Mouse (Mus musculus) brain, embryonic 14.5 days (tissue): Measurements from ENCODE around the gene Evx2.

Source experiments
- CTCF ChIP-seq: fragments of 200-500 bp; IDR thresholded peaks from 2 replicates; pipeline ENCODE4 v1.5.1; 2012; ENCODE audit warnings: inconsistent platforms, mild to moderate bottlenecking, moderate library complexity, borderline replicate concordance; ENCODE audit not compliant: insufficient read depth, insufficient read length; ENCODE audit errors: extremely low read depth
- POLR2A ChIP-seq: fragments of 200-500 bp; IDR thresholded peaks from 2 replicates; pipeline ENCODE4 v1.6.1; 2012; ENCODE audit warnings: mild to moderate bottlenecking, inconsistent platforms, borderline replicate concordance; ENCODE audit not compliant: poor library complexity, insufficient read depth, insufficient read length, severe bottlenecking; ENCODE audit errors: extremely low read depth

- TF ChIP-seq CTCF, result no peak
- no peak for TF ChIP-seq POLR2A
Measured at GRCm38 (mm10) chr2:74658667-74659371, 538 bp downstream of the Evx2 start.
